Mouse (Mus musculus) neutrophil, adult 5-6 weeks (primary cell): ENCODE measurements around the gene Slc16a5. TPM values are rescaled to one million over a fixed set of nuclear protein-coding genes. Genes with fewer than 3 reads are reported as not detected.
"Not testable (repeated sequence)": the region's sequence is repeated elsewhere in the genome, so short reads cannot be mapped to it uniquely, and the experiment has no call there.

ENCODE experiments used
- ATAC-seq: fragments of 151-379, 151-347 bp; 2 replicates; pipeline ENCODE4 v1.8.0; 2017; ENCODE audit warnings: mild to moderate bottlenecking, moderate TSS enrichment; ENCODE audit not compliant: insufficient number of reproducible peaks, poor library complexity, low FRiP score, severe bottlenecking; ENCODE audit errors: extremely low read depth
- total RNA-seq: library from RNA; stranded (forward); fragments of 200-1000 nt; gene quantifications from 2 replicates; pipeline ENCODE4 v1.2.3, GENCODE M21; 2017

Gene Slc16a5
- total RNA-seq, 1 experiment from 2014 or later, result 0.35 TPM

GRCm38 (mm10) chr11:115475025-115475757, 12.9 kb downstream of the Slc16a5 start, which contains the start of gene Armc7:
Gene Armc7, plus strand, starts transcription at chr11:115475667.
- peak; percentile 83 for ATAC-seq

DNA sequence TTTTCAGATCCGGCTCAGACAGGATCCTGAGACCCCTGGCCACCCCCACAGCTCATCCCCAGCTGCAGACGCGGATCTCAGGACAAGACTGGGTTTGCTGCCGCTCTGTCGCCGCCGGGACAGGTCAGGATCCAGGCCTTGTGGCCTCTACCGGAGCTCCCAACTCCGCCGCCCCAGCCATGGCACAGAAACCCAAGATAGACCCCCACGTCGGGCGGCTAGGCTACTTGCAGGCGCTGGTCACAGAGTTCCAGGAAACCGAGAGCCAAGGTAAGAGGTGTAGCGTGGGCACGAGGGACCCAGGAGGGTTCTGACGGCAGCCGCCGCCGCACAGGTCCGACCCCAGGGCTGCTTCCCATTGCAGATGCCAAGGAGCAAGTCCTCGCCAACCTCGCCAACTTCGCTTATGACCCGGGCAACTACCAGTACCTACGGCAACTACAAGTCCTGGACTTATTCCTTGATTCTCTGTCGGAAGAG, 13.5 kb downstream of the Slc16a5 start:
- ATAC-seq, result no peak

- not testable (repeated sequence) for ATAC-seq
Measured at GRCm38 (mm10) chr11:115476630-115477029, 14.4 kb downstream of the Slc16a5 start.

- ATAC-seq, result peak; percentile 63
Measured at GRCm38 (mm10) chr11:115477388-115477787, 15.1 kb downstream of the Slc16a5 start.

GRCm38 (mm10) chr11:115478296-115478938, 16.1 kb downstream of the Slc16a5 start:
- no peak for ATAC-seq

GRCm38 (mm10) chr11:115481553-115482259, 19.4 kb downstream of the Slc16a5 start:
- ATAC-seq, result no peak

GRCm38 (mm10) chr11:115483278-115483677, 21.0 kb downstream of the Slc16a5 start:
- no peak for ATAC-seq

GRCm38 (mm10) chr11:115483726-115484125, 21.5 kb downstream of the Slc16a5 start:
- ATAC-seq, result peak; percentile 75

GRCm38 (mm10) chr11:115485155-115485554, 22.9 kb downstream of the Slc16a5 start:
- no peak for ATAC-seq

- ATAC-seq, result no peak
Measured at GRCm38 (mm10) chr11:115488551-115489104, 26.4 kb downstream of the Slc16a5 start.

DNA sequence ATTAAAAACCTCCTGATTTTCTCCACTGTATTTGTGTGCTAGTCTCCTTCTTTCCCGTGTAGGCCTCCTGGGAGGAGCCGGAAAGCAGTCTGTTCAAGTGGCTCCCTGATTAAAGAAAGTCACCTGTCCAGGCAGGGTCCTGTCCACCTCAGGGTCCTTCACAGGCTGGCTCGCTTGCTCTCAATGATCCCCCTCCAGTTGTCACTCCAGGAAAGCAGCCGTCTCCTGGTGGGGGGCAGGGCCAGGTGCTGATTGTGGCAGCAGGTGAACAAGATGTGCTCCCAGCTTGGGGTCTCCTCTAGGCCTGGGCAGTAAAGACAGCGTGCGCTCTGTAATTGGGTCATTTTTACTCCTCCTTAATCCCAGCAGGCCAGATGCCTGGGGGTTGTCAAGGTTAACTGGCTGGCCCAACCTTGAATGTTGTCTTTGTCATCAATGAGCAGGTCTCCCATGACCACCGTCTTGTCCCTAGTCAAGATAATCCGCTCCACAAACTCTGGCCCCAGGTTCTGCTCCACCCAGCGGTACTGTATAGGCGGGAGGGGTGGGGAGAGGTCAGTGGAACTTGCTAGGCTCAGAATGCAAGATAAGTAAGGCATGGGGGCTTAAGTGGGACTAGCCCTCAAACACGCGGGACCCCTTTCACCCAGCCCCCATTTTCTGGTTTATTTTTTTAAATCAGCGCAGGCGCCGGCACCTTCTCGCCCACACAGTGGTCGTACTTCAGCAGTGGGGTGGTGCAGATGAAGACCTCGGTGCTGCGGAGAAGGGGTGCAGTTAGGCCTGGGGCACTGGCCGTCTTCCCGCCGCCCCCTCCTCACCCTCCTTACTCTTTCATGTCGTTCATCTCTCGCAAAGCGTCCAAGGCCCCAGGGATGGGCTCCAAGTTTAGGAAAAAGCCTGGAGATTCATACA, 28.4 kb downstream of the Slc16a5 start:
- no peak for ATAC-seq

DNA sequence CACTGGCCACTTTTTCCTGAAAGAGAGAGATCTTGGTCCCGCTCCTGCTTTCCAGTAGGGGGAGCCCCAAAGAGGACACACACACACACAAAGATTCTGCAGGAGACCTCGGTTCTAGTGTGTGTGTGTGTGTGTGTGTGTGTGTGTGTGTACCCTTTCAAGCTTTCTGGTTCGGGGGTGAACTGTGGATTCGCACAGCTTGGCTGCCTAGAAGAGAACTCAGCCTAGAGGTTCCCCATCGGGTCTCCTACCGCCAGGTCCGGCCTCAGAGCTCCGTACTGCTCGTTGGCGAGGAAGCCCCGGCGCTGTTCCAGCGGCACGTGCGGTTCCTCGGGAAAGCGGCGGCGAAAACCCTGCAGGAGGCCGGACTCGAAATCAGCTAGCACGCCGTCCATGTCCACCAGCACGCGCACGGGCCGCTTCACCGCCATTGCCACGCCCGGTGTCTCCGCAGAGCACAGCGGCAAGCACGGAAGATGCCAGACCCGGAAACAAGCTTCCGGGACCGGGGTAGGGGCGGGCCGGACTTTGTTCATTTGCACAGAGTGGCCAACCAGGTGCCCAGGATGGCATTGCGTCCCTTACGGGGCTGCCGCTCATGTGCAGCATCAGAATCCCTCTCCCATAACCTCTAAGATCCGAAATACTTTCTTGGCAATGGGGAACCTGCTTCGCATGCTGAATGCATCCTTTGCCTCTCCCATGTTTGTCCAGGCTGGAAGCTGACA, 29.2 kb downstream of the Slc16a5 start, which contains the start of gene Nt5c:
Gene Nt5c (minus strand): TSS at position 507 of the 728 bp plus-strand sequence.
- peak; percentile 89 for ATAC-seq

DNA sequence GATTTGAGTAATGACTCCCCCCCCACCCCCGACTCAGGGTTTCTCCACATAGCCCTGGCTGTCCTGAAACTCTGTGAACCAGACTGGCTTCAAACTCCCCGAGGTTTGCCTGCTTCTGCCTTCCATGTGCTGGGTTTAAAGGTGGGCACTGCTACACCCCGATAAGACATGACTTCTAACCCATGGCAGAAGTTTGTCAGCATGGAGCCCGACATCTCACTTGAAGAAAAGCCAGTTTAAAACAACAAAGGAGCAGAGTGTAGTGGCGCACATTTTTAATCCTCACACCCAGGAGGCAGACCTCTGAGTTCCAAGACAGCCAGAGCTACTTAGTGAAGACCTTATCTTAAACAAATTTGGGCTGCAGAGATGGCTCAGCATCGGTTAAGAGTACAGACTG, 30.1 kb downstream of the Slc16a5 start:
- ATAC-seq, result no peak

GRCm38 (mm10) chr11:115496559-115496958, 34.3 kb downstream of the Slc16a5 start:
- ATAC-seq, result not testable (repeated sequence)

- ATAC-seq, result no peak
Measured at GRCm38 (mm10) chr11:115502636-115503035, 40.4 kb downstream of the Slc16a5 start.

- ATAC-seq, result no peak
Measured at GRCm38 (mm10) chr11:115506586-115506985, 44.3 kb downstream of the Slc16a5 start.

GRCm38 (mm10) chr11:115508061-115508460, 45.8 kb downstream of the Slc16a5 start:
- no peak for ATAC-seq
